Mouse (Mus musculus) frontal cortex, postnatal 25 days (tissue): ENCODE data around the gene Parm1.

Source experiments
- DNase-seq, 2 experiments: peaks; one replicate each; pipeline ENCODE4 v3.0.0; 2022; ENCODE audit warnings: low spot score in 2 of 2

Parm1 gene

GRCm38 (mm10) chr5:91653061-91653915 is 135.9 kb downstream of the Parm1 start:
- no peak for DNase-seq

- no peak for DNase-seq
Measured at GRCm38 (mm10) chr5:91654331-91655048, 137.1 kb downstream of the Parm1 start.

DNA sequence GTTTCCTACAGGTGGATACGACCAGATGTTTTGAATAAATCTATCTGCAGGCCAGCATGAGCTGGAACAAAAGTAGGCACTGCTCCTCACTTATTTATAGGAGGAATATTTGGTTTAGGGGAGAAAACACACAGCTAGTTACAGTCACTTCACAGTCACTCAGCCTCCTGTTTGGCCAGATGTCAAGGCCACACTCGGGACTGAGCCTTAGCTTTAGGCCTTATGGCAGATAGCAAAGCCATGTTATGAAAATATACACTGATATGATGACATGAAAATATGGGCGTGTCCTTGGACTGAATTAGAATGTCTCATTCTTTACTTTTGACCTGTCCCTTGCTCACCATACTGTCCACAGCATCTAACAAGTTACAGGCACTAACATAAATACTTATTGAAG is 137.8 kb downstream of the Parm1 start:
- no peak for DNase-seq

DNA sequence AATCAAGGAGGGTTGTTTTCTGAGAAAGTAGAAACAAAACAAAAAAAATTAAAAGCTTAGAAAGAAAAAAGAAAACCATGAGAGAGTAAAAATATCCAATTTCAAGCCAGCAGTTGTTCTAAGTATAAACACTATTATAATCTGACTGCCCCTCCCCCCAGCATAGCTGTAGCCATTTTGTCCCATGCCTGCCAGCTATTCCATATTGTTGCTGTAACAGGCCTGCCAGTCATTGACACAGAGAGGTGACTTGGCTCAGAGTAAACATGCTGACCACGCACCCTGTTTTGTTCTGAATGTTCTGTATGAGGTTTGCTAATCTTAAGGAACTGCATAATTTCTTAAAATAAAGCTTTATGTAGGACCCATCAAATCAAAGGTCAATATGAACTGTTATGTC is 145.3 kb downstream of the Parm1 start:
- DNase-seq, result no peak

DNA sequence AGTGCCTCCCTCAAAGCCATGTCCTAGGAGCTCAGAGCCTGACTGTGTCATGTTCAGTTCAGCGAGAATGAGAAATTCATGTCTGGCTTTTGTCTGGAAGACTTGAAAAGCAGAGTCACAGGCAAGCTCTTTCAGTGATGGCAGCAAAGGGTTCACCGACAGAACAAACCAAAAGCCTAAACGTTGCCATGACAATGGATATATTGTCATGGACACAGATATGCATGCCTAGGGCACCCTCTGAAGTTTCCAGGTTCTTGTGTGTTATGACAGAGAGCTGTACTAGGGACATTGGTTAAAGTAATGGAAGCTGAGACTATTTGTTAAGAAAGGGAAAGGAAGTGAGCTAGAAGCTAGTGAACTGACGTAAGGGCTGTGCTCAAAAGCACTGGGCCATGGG is 149.7 kb downstream of the Parm1 start:
- DNase-seq, result no peak

GRCm38 (mm10) chr5:91669235-91669634 is 151.8 kb downstream of the Parm1 start:
- DNase-seq, result no peak
